Mouse (Mus musculus) heart, embryonic 10.5 days (tissue): Measurements from ENCODE around the gene Olfr874. TPM values are rescaled to one million over a fixed set of nuclear protein-coding genes. Genes with fewer than 3 reads are reported as not detected.
"Not testable (repeated sequence)": the region's sequence is repeated elsewhere in the genome, so short reads cannot be mapped to it uniquely, and the experiment has no call there.

Experiments
- DNase-seq: peaks from one replicate; pipeline ENCODE4 v3.0.0-alpha.2; 2017; ENCODE audit warnings: low spot score
- H3K27ac ChIP-seq: fragments of 300-500 bp; sonication (generic); 2 replicates; pipeline ENCODE4 v1.5.1; 2016; ENCODE audit warnings: mild to moderate bottlenecking
- H3K27me3 ChIP-seq: fragments of 300-500 bp; sonication (generic); 2 replicates; pipeline ENCODE4 v1.6.1; 2016; ENCODE audit warnings: mild to moderate bottlenecking; ENCODE audit not compliant: poor library complexity, insufficient read depth, severe bottlenecking
- H3K36me3 ChIP-seq: fragments of 300-500 bp; sonication (generic); 2 replicates; pipeline ENCODE4 v1.6.1; 2016; ENCODE audit warnings: mild to moderate bottlenecking, moderate library complexity
- H3K4me1 ChIP-seq: fragments of 300-500 bp; sonication (generic); 2 replicates; pipeline ENCODE4 v1.6.1; 2016; ENCODE audit warnings: mild to moderate bottlenecking
- H3K4me3 ChIP-seq: fragments of 300-500 bp; sonication (generic); 2 replicates; pipeline ENCODE4 v1.5.1; 2016; ENCODE audit warnings: mild to moderate bottlenecking, moderate library complexity
- H3K9me3 ChIP-seq: fragments of 300-500 bp; sonication (generic); 2 replicates; pipeline ENCODE4 v1.6.1; 2016; ENCODE audit warnings: mild to moderate bottlenecking, moderate library complexity
- WGBS: fragments of 180-500 bp; shearing (Covaris S2); methylation state at CpG from one replicate; pipeline ENCODE4 v1.1.7; 2016; 5-methylcytosine and 5-hydroxymethylcytosine counted together
- polyA plus RNA-seq: library from polyadenylated mRNA; unstranded; fragments of >200 nt; fragmentation: Nextera tagmentation; extraction: Ambion mirVana; gene quantifications from 2 replicates; pipeline ENCODE4 v1.2.1, GENCODE M21; 2016

Olfr874 gene
- polyA plus RNA-seq: not detected in 2 replicates

DNA sequence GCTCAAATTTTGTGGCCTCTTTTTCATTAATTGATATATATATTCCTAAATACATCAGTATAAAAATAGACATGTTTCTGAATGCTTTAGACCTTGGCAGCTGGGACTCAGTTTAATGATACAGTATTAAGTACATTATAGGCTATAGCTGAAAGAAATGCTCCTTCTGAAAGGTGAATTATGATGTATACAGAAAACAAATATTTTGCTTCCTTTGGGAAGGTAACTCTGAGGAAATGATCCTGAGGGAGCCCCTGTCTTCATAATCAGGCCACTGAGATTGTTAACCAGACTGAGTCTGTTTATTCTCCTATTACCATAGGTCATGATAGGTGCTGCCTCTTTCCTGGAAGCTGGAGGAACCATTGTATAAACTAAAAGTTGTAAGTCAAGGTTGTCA lies at the start of gene Olfr874:
Gene Olfr874 (plus strand): TSS at position 301 of the 400 bp plus-strand sequence.
- DNase-seq: no peak
- H3K27me3 ChIP-seq: no peaks in the 10 kb centered on the region
- no peak within 1 kb of the TSS for H3K4me3 ChIP-seq
- H3K27ac ChIP-seq: no peak within 1 kb of the TSS
- no peaks in the 10 kb centered on the region for H3K4me1 ChIP-seq
- no peaks in the 10 kb centered on the region for H3K36me3 ChIP-seq
- H3K9me3 ChIP-seq: no peaks in the 10 kb centered on the region

DNA sequence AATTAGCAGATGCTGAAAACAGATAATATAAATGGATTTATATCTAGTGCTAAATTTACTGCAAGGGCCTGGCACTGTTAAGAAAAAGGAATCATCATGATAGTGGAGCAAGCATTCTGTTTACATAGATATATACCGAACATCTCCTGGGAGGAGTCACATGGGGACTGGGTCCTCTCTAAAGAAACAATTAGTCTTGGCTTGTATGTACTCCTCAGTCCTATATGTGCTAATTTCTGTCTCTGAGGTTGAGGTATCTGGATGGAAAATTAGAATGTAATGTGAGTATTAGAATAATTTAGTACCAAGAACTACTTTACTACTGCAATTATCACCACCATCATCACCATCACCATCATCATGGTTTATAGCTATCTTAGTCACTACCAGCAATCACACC lies 28.8 kb upstream of the Olfr874 start, which contains the start of gene Olfr160:
Gene Olfr160 (minus strand): TSS at position 101 of the 400 bp plus-strand sequence.
- no peaks in the 10 kb centered on the region for H3K36me3 ChIP-seq
- H3K27ac ChIP-seq: no peak within 1 kb of the TSS
- H3K4me3 ChIP-seq: no peak within 1 kb of the TSS
- 75% methylated on average over 1 of the region's 1 CpGs for WGBS
- H3K27me3 ChIP-seq: no peaks in the 10 kb centered on the region
- H3K9me3 ChIP-seq: no peaks in the 10 kb centered on the region
- no peaks in the 10 kb centered on the region for H3K4me1 ChIP-seq
- no peak for DNase-seq

DNA sequence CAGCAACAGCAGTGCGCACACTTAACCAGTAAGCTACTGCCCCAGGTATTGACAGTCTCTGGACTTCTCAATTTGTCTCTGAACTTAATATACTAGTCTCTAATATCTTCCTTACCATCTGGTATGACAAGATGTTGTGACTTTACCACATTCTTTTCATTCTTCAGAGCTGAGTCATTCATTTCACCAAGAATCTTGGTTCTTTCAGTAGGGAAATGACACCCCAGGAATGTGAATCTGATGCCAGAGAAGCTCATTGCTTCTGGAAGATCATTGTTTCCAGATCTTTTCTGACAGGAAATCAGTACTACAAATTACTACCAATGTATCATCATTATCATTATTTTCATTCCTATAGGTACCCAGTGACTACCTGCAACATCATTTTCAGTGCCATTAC lies 10.6 kb upstream of the Olfr874 start:
- no peak overlapping the region for H3K4me3 ChIP-seq
- H3K36me3 ChIP-seq: no peaks in the 10 kb centered on the region
- WGBS: 95% methylated on average over 1 of the region's 1 CpGs
- no peak for DNase-seq
- H3K4me1 ChIP-seq: no peaks in the 10 kb centered on the region
- H3K9me3 ChIP-seq: no peaks in the 10 kb centered on the region
- no peak overlapping the region for H3K27ac ChIP-seq
- H3K27me3 ChIP-seq: no peaks in the 10 kb centered on the region

DNA sequence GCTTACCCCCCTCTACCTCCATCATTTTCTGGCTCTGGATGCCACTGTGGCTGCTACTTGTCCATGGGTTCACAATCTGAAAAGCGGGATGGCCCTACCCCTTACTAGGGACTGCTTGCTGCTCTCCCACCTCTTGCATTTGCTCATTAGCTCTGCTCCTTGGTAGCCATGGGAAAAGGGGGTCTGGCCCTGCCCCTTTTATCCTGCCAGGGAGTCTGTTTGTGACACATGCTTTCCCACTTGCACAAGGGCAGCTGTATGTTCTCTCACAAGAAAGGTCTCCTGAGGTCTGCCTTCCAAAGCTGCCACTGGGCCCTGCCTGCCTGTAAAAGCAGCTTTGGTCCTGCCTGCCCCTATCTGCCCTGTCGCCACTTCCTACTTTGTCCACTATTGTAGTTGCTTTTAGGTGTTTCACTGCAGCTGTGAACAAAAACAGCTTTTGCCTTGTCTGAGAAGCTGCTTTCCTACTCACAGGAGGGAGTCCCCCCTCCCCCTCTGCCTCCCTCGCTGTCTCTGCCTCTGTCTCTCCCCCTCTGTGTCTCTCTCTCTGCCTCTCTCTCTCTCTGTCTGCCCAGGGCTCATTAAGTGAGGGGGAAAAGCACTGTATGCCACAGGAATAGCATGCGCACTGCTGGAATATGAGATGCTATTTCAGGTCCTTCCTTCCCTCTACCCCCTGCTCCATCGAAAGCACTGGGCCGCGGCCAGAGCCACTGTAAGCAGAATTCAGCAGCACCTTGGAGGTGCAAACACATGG lies 5.6 kb downstream of the Olfr874 start:
- Histone ChIP-seq H3K27me3 (no peaks in the 10 kb centered on the region), H3K27ac (no peak overlapping the region), H3K36me3 (no peaks in the 10 kb centered on the region), H3K9me3 (no peaks in the 10 kb centered on the region), H3K4me3 (0 out of 2 replicates have a peak overlapping the region, but pooled peaks have one; percentile 12), H3K4me1 (peaks cover 9% of the 10 kb centered on the region)
- no peak for DNase-seq
- 21% methylated on average over 7 of the region's 7 CpGs for WGBS

DNA sequence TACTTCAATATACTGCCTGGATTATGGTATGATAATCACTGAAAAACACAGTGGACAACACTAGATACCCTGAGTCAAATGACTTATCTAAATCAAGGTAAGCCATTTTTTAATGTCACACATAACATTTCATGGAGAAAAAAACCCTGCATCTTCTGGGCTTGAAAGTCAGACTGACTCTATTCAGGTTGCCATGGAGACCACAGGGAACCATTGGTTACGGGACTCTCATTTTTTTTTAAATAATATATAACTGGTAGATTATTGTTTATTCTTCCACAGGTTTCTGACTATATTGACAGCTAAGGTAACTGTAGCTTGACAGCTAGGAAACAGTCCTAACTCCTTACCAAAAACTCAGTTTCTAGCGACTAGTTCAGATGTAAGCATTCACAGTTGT lies 6.6 kb downstream of the Olfr874 start:
- WGBS: 81% methylated on average over 2 of the region's 2 CpGs
- Histone ChIP-seq H3K4me1 (peaks cover 9% of the 10 kb centered on the region), H3K4me3 (no peak overlapping the region), H3K36me3 (no peaks in the 10 kb centered on the region), H3K27ac (no peak overlapping the region), H3K27me3 (no peaks in the 10 kb centered on the region), H3K9me3 (no peaks in the 10 kb centered on the region)
- no peak for DNase-seq

DNA sequence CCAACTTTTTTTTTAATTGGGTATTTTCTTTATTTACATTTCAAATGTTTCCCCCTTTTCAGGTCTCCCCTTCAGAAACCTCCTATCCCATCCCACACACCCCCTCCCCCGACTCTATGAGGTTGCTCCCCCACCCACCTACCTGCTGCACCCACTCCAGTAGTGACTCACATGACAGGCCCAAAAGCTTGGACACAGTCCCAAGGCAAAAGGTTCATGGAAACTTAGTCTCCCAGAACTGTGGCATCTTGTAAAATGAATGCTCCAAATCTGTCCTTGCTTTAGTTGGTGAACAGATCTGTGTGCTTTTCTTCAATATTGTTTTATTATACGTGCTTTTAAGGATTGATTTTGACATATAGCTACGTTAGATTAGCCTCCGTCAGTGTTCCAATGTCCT lies 7.1 kb downstream of the Olfr874 start:
- Histone ChIP-seq H3K27me3 (no peaks in the 10 kb centered on the region), H3K27ac (no peak overlapping the region), H3K4me1 (peaks cover 9% of the 10 kb centered on the region), H3K4me3 (no peak overlapping the region), H3K36me3 (no peaks in the 10 kb centered on the region), H3K9me3 (no peaks in the 10 kb centered on the region)
- DNase-seq: no peak
- 76% methylated on average over 4 of the region's 4 CpGs for WGBS

DNA sequence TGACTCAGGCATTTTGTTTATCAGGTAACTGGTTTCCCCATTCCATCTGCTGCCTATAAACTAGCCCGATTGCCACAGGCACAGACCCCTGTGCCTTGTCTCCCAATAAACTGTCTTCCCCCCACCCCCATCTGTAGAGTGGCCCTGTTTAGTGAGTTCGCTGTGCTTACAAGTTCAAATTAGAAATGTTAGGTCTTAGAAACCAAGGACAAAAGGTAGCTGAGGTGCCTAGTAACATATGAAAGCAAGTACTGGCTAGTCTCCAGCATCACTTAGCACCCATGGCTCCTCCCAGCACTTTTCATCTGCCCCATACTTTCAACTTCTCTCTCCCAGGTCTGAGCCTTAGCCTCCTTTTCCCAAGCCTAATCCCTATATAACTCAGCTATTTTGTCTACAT lies 16.8 kb downstream of the Olfr874 start:
- Histone ChIP-seq H3K4me1 (no peaks in the 10 kb centered on the region), H3K4me3 (no peak overlapping the region), H3K9me3 (no peaks in the 10 kb centered on the region), H3K36me3 (no peaks in the 10 kb centered on the region), H3K27ac (no peak overlapping the region), H3K27me3 (no peaks in the 10 kb centered on the region)
- WGBS: 83% methylated on average over 2 of the region's 2 CpGs
- no peak for DNase-seq

DNA sequence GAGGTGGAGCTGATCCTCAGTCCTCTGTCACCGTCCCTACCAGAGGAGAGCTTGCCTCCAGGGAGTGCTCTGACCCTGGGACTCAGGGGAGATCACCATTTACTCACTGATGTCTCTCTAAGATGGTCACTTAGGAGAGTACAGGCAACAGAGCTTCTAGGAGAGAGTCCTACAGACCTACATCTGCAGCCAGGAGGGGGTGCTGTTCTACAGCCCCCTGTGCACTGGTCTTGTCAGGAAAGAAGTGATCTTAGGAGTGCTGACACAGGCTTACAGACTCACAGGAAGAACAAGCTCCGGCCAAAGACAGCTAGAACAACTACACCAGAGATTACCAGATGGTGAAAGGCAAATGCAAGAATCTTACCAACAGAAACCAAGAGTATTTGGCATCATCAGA lies 17.6 kb downstream of the Olfr874 start:
- Histone ChIP-seq H3K36me3 (no peaks in the 10 kb centered on the region), H3K4me1 (no peaks in the 10 kb centered on the region), H3K4me3 (no peak overlapping the region), H3K9me3 (no peaks in the 10 kb centered on the region), H3K27me3 (no peaks in the 10 kb centered on the region), H3K27ac (no peak overlapping the region)
- WGBS: 36% methylated on average over 2 of the region's 2 CpGs
- DNase-seq: no peak

DNA sequence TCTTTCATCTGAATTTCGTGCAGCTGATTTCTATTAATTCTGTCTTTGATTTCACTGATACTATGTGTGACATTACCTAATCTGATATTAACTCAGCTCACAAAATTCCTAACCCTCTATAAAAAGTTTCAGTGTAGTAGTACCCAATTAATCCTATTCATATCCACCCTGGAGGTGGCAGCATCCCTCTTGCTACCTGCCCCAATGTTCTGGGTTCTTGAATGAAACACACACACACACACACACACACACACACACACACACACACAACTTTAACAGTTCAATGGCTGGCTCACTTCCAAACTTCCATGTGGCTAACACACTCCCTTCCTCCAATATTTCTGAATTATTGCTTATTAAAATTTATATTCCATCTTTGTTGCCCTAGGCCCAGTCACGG lies 25.8 kb downstream of the Olfr874 start:
- Histone ChIP-seq H3K27ac (no peak overlapping the region), H3K27me3 (no peaks in the 10 kb centered on the region), H3K4me1 (no peaks in the 10 kb centered on the region), H3K4me3 (no peak overlapping the region), H3K36me3 (no peaks in the 10 kb centered on the region), H3K9me3 (no peaks in the 10 kb centered on the region)
- 52% methylated on average over 2 of the region's 2 CpGs for WGBS
- DNase-seq: no peak

DNA sequence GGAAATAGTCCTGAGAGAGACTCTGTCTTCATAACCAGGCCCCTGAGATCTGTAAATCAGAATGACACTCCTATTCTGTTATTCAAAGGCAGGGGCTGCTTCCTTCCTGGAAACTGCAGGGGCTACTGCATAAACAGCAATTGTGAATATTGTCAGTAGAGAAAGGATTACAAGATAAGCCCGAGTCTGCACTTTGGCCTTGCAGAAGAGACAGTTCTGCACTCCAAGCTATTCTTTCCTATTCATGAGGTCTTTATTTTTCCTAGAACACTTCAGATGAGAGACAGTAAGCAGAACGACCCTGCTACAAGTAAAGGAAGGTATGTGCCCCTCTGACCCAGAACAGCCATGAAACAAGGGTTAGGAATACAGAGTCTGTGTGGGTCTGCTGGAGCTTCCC lies 26.9 kb downstream of the Olfr874 start, which contains the start of gene Olfr875:
Gene Olfr875 (plus strand): TSS at position 99 of the 400 bp plus-strand sequence.
- no peaks in the 10 kb centered on the region for H3K4me1 ChIP-seq
- no peaks in the 10 kb centered on the region for H3K36me3 ChIP-seq
- DNase-seq: no peak
- H3K27me3 ChIP-seq: no peaks in the 10 kb centered on the region
- H3K9me3 ChIP-seq: no peaks in the 10 kb centered on the region
- H3K27ac ChIP-seq: no peak within 1 kb of the TSS
- H3K4me3 ChIP-seq: no peak within 1 kb of the TSS
- 31% methylated on average over 2 of the region's 2 CpGs for WGBS

DNA sequence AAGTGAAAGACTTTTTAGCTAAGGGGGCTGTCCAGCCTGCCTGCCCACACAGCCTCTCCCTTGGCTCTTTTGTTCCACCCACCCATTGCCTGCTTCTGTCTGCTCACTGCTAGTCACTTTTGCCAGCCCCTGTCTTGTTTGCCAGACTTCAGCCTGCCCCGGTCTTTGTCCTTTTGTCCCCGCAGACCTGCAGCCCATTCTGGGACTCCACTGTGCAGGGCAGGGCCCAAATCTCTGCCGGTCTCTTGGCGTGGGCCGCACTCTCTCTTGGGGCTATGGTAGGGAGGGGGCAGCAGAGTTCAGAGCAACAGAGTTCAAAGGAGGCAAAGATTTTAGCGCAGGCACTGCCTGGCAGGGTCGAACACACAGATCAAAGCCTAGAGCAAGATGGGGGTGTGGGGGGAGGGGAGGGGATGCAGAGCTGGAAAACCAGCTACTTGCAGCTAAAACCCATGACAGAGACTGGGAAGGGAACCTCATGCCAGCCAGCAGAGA lies 37.9 kb downstream of the Olfr874 start:
- H3K9me3 ChIP-seq: no peaks in the 10 kb centered on the region
- H3K4me3 ChIP-seq: peak overlapping the region; percentile 49
- no peaks in the 10 kb centered on the region for H3K27me3 ChIP-seq
- H3K4me1 ChIP-seq: peaks cover 7% of the 10 kb centered on the region
- WGBS: 3% methylated on average over 7 of the region's 7 CpGs
- H3K36me3 ChIP-seq: no peaks in the 10 kb centered on the region
- peak; percentile 77 for DNase-seq
- peak overlapping the region; percentile 91 for H3K27ac ChIP-seq

DNA sequence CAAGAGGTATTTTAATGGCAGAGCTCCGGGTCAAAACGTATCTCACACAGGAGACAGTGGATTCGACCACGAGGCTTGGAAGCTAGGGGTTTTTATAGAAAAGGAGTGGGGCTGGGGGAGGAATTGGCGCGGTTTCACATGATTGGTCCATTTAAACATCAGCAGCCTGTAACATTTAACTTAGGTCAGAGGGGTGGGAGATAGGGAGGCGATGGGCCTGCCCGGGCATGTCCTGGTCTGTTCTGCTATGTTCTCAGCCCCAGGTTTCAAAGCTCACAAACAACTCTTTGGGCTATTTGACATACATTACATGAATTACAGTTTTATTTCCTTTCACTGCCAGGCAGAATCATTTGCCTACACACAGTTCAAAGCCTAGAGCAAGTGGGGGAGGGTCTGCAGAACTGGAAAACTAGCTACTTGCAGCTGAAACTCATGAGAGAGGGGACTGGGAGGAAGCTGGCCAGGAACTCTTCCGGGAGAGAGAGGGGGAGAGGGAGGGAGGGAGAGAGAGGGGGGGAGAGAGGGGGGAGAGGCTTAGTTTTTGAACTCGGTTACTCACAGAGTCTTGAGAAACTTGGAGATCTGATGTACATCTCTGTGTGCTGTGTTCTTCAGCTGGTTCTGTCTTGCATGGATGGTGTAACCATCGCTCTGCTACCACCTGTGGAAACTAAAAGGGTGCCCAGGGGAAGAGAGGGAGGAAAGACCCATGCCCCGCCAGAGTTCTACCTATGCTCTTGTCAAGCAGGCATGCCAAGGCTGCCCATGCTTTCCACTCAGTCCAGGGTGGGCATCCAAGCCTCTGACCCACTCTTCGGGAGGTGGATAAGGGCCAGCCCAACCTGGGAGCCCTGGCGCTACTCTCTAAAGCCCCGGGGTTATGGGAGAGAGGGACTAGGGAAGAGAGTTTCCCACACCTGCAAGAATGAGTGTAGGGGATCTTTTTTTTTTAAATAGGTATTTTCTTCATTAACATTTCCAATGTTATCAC lies 38.8 kb downstream of the Olfr874 start:
- H3K4me3 ChIP-seq, H3K36me3 ChIP-seq, H3K4me1 ChIP-seq, H3K27me3 ChIP-seq, DNase-seq, H3K9me3 ChIP-seq: not testable (repeated sequence)
- H3K27ac ChIP-seq: peak overlapping the region; percentile 52; the same call in 1 of the 2 replicates
- 67% methylated on average over 11 of the region's 15 CpGs for WGBS

DNA sequence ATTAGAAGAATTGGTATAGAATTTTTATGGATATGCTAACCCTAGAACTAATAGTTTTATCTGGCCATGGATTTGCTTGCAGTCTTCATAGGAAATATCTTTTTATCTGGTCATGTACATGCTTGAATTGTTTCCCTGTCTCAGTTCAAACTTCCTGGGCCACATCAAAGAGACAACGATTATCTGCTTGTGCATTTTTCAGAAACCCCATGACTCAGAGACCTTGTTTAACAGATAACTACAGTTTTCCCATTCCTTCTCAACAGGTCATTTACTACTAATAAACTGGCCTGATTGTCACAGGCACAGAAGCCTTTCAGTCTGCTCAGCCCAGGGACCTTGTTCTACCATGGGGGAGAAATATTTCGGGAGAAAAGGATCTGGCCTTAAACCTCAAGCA lies 41.5 kb downstream of the Olfr874 start:
- no peaks in the 10 kb centered on the region for H3K36me3 ChIP-seq
- no peak overlapping the region for H3K27ac ChIP-seq
- WGBS: 45% methylated on average over 2 of the region's 2 CpGs
- H3K4me3 ChIP-seq: no peak overlapping the region
- no peak for DNase-seq
- peaks cover 7% of the 10 kb centered on the region for H3K4me1 ChIP-seq
- H3K27me3 ChIP-seq: no peaks in the 10 kb centered on the region
- H3K9me3 ChIP-seq: no peaks in the 10 kb centered on the region
